ENCODE assay signal across 30 mouse cellular contexts in genomic region chr5:142891396-142891795, GRCm38 (mm10). TPM values are rescaled to one million over a fixed set of nuclear protein-coding genes. Genes with fewer than 3 reads are reported as not detected.
DNase-seq lines count a peak whose midpoint lies in the region; ATAC-seq and TF ChIP-seq lines count a peak whose summit lies in the region.
"Had no signal": no experiment of that assay in that cellular context is flagged by ENCODE, and none has a peak within 500 bp of the region (broad histone marks: within the 10 kb centered on the region; RNA-seq: fewer than 3 reads in every experiment).

No protein-coding gene starts in this region.

- H3K4me1 ChIP-seq in forebrain, embryonic 13.5 days: peaks cover 25% of the 10 kb centered on the region
- H3K4me1 ChIP-seq in forebrain, embryonic 10.5 days: peaks cover 36% of the 10 kb centered on the region
- peaks cover 17% of the 10 kb centered on the region for H3K4me1 ChIP-seq in midbrain, embryonic 14.5 days (ENCODE audit: control insufficient read depth, insufficient read depth, low read length)
- H3K4me1 ChIP-seq in midbrain, postnatal 0 days (ENCODE audit: insufficient read depth, low read length): peaks cover 5% of the 10 kb centered on the region; the same call in 1 of the 2 replicates

- no peaks in the 10 kb centered on the region for H3K9me3 ChIP-seq in forebrain, embryonic 13.5 days (replicated peaks)
- no peaks in the 10 kb centered on the region for H3K9me3 ChIP-seq in forebrain, embryonic 10.5 days
- H3K9me3 ChIP-seq in midbrain, embryonic 14.5 days (ENCODE audit: control insufficient read depth, low read length): no peaks in the 10 kb centered on the region
- H3K9me3 ChIP-seq in midbrain, postnatal 0 days (ENCODE audit: low read length): no peaks in the 10 kb centered on the region
- H3K9me3 ChIP-seq: hindbrain, embryonic 10.5 days; limb, embryonic 15.5 days; liver, embryonic 13.5 days; megakaryocyte, embryonic 14.5 days; midbrain, embryonic 15.5 days; neural tube, embryonic 12.5 days had no signal

- H3K9ac ChIP-seq in forebrain, embryonic 13.5 days: 0 out of 2 replicates have a peak overlapping the region, but pooled peaks have one; percentile 26
- H3K9ac ChIP-seq in midbrain, embryonic 14.5 days (replicated peaks; ENCODE audit: low read length): 0 out of 2 replicates have a peak overlapping the region, but pooled peaks have one; percentile 20
- no peak overlapping the region for H3K9ac ChIP-seq in midbrain, postnatal 0 days (replicated peaks; ENCODE audit: low read length, poor library complexity, severe bottlenecking)
- H3K9ac ChIP-seq: forebrain, postnatal 0 days; limb, embryonic 15.5 days; liver, embryonic 13.5 days; midbrain, embryonic 15.5 days; neural tube, embryonic 12.5 days had no signal

- ATAC-seq in forebrain, embryonic 13.5 days: no peak
- ATAC-seq in midbrain, embryonic 14.5 days (ENCODE audit: low FRiP score, low TSS enrichment): no peak
- no peak for ATAC-seq in midbrain, postnatal 0 days (ENCODE audit: low FRiP score)
- ATAC-seq: forebrain, postnatal 0 days; intestine, embryonic 16.5 days; lung, postnatal 0 days; midbrain, embryonic 15.5 days had no signal

- no peaks in the 10 kb centered on the region for H3K27me3 ChIP-seq in forebrain, embryonic 13.5 days
- no peaks in the 10 kb centered on the region for H3K27me3 ChIP-seq in forebrain, embryonic 10.5 days (ENCODE audit: poor library complexity, severe bottlenecking)
- H3K27me3 ChIP-seq in midbrain, embryonic 14.5 days (ENCODE audit: control insufficient read depth, insufficient read depth, low read length): no peaks in the 10 kb centered on the region
- H3K27me3 ChIP-seq in midbrain, postnatal 0 days (ENCODE audit: insufficient read depth, low read length): no peaks in the 10 kb centered on the region
- H3K27me3 ChIP-seq: CH12.LX; limb, embryonic 15.5 days; liver, embryonic 13.5 days; megakaryocyte, embryonic 14.5 days; midbrain, embryonic 15.5 days; neural tube, embryonic 12.5 days had no signal

- H3K4me2 ChIP-seq in forebrain, embryonic 13.5 days: no peak overlapping the region
- H3K4me2 ChIP-seq in midbrain, embryonic 14.5 days (ENCODE audit: low read length): no peak overlapping the region
- no peak overlapping the region for H3K4me2 ChIP-seq in midbrain, postnatal 0 days (ENCODE audit: low read depth, low read length, poor library complexity, severe bottlenecking)
- H3K4me2 ChIP-seq: limb, embryonic 15.5 days; liver, embryonic 13.5 days; midbrain, embryonic 15.5 days; neural tube, embryonic 12.5 days had no signal

- no peak for TF ChIP-seq CTCF in midbrain, postnatal 0 days (IDR thresholded peaks at IDR 0.05)

- H3K4me3 ChIP-seq in forebrain, embryonic 13.5 days: no peak overlapping the region
- no peak overlapping the region for H3K4me3 ChIP-seq in forebrain, embryonic 10.5 days
- no peak overlapping the region for H3K4me3 ChIP-seq in midbrain, embryonic 14.5 days (replicated peaks; ENCODE audit: low read depth, low read length)
- H3K4me3 ChIP-seq in midbrain, postnatal 0 days (ENCODE audit: low read depth, low read length): no peak overlapping the region
- H3K4me3 ChIP-seq: heart, adult 2 months; hindbrain, embryonic 10.5 days; left cerebral cortex, adult 2 months; limb, embryonic 15.5 days; liver, embryonic 13.5 days; megakaryocyte, embryonic 14.5 days; midbrain, embryonic 15.5 days; neural tube, embryonic 12.5 days had no signal

- DNase-seq in forebrain, embryonic 10.5 days (ENCODE audit: extremely low spot score, low spot score): no peak
- DNase-seq in midbrain, embryonic 14.5 days: no peak
- DNase-seq in midbrain, postnatal 0 days (ENCODE audit: low spot score): no peak
- peak; percentile 60 for DNase-seq in thymus, postnatal 14 days
- DNase-seq in left cerebral cortex, postnatal 36 days (ENCODE audit: low spot score in 2 of 2): no peak
- DNase-seq in c-Kit-positive CD71-positive TER-119-positive erythroid progenitor cells, embryonic 14.5 days (ENCODE audit: low spot score): no peak
- DNase-seq: adrenal gland, adult 8-10 months; cerebellum, adult 8-10 months; cerebellum, postnatal 25 days; forebrain, postnatal 0 days; heart, adult 2 months; heart, postnatal 14 days; kidney, adult 9 months; kidney, postnatal 10 days; layer of hippocampus, adult 9-11 months; liver, embryonic 13.5 days; lung, adult 18-20 months; lung, postnatal 4 days; right cerebral cortex, adult 18-20 months; spleen, adult 18-20 months had no signal

- H3K36me3 ChIP-seq in forebrain, embryonic 13.5 days (ENCODE audit: poor library complexity, severe bottlenecking): peaks cover 8% of the 10 kb centered on the region
- peaks cover 28% of the 10 kb centered on the region for H3K36me3 ChIP-seq in forebrain, embryonic 10.5 days (replicated peaks)
- H3K36me3 ChIP-seq in midbrain, embryonic 14.5 days (ENCODE audit: control insufficient read depth, insufficient read depth, low read length): peaks cover 16% of the 10 kb centered on the region
- H3K36me3 ChIP-seq in midbrain, postnatal 0 days (ENCODE audit: insufficient read depth, low read length): peaks cover 16% of the 10 kb centered on the region

- H3K27ac ChIP-seq in forebrain, embryonic 13.5 days: no peak overlapping the region
- H3K27ac ChIP-seq in forebrain, embryonic 10.5 days: no peak overlapping the region
- no peak overlapping the region for H3K27ac ChIP-seq in midbrain, embryonic 14.5 days (replicated peaks; ENCODE audit: low read depth, low read length)
- H3K27ac ChIP-seq in midbrain, postnatal 0 days (ENCODE audit: low read depth, low read length): no peak overlapping the region
- H3K27ac ChIP-seq: heart, adult 2 months; hindbrain, embryonic 10.5 days; left cerebral cortex, adult 2 months; limb, embryonic 15.5 days; liver, embryonic 13.5 days; midbrain, embryonic 15.5 days; neural tube, embryonic 12.5 days had no signal

- intact Hi-C loops in left cerebral cortex, postnatal 36 days (cut with DNase I): no loop called here

- 82% methylated on average over 6 of the region's 6 CpGs for WGBS in forebrain, embryonic 13.5 days
- whole genome bisulfite sequencing in forebrain, embryonic 10.5 days: 88% methylated on average over 6 of the region's 6 CpGs
- WGBS in midbrain, embryonic 14.5 days: 86% methylated on average over 6 of the region's 6 CpGs
- 75% methylated on average over 6 of the region's 6 CpGs for WGBS in midbrain, postnatal 0 days

RNA-seq across cellular contexts. Expression of gene Fbxl18, which starts 3.8 kb away (rescaled TPM):
- polyA plus RNA-seq in forebrain, embryonic 13.5 days (2015; fragmentation: Nextera tagmentation; extraction: Ambion mirVana): 30.7 and 35.1 TPM in 2 replicates
- 24.2 and 25.1 TPM in 2 replicates for polyA plus RNA-seq in forebrain, embryonic 10.5 days (2016; fragmentation: Nextera tagmentation; extraction: Ambion mirVana)
- 28.6 and 28.8 TPM in 2 replicates for polyA plus RNA-seq in midbrain, embryonic 14.5 days (2014; fragmentation: Nextera tagmentation; extraction: Ambion mirVana)
- total RNA-seq in midbrain, postnatal 0 days (2014; rRNA removed): 52.8 and 67.5 TPM in 2 replicates
- 25.5 and 27.5 TPM in 2 replicates for polyA plus RNA-seq in midbrain, postnatal 0 days (2015; fragmentation: Nextera tagmentation; extraction: Ambion mirVana)
- total RNA-seq in left cerebral cortex, postnatal 36 days (2021): 10 to 100 TPM; 30.4 to 34.1 TPM

RNA-seq across cellular contexts. Expression of gene Actb, which starts 15.2 kb away (rescaled TPM):
- polyA plus RNA-seq in forebrain, embryonic 13.5 days (2015; fragmentation: Nextera tagmentation; extraction: Ambion mirVana): 15,903 and 18,325 TPM in 2 replicates
- 12,867 and 12,868 TPM in 2 replicates for polyA plus RNA-seq in forebrain, embryonic 10.5 days (2016; fragmentation: Nextera tagmentation; extraction: Ambion mirVana)
- polyA plus RNA-seq in midbrain, embryonic 14.5 days (2014; fragmentation: Nextera tagmentation; extraction: Ambion mirVana): 16,375 and 16,992 TPM in 2 replicates
- total RNA-seq in midbrain, postnatal 0 days (2014; rRNA removed): 5,191 and 5,200 TPM in 2 replicates
- polyA plus RNA-seq in midbrain, postnatal 0 days (2015; fragmentation: Nextera tagmentation; extraction: Ambion mirVana): 15,915 and 17,004 TPM in 2 replicates
- 1,000 to 10,000 TPM; 2,229 to 2,541 TPM for total RNA-seq in left cerebral cortex, postnatal 36 days (2021)
